Mouse (Mus musculus) monocyte, adult 5-6 weeks (primary cell): ENCODE measurements around the gene Dydc1. TPM values are rescaled to one million over a fixed set of nuclear protein-coding genes. Genes with fewer than 3 reads are reported as not detected.
A peak's percentile ranks its signal among the peaks of the same experiment; 100 is the strongest.
"Not testable (repeated sequence)": the region's sequence is repeated elsewhere in the genome, so short reads cannot be mapped to it uniquely, and the experiment has no call there.

ENCODE experiments used
- ATAC-seq: fragments of 153-309, 156-312 bp; replicated peaks from 2 replicates; pipeline ENCODE4 v1.8.0; 2017; ENCODE audit warnings: mild to moderate bottlenecking; ENCODE audit not compliant: low TSS enrichment, insufficient number of reproducible peaks, severe bottlenecking, poor library complexity, low FRiP score
- total RNA-seq: library from RNA; stranded (forward); fragments of 200-1000, 200-491, 200-594 nt; gene quantifications from 3 replicates; pipeline ENCODE4 v1.2.3, GENCODE M21; 2017

The Dydc1 gene
- total RNA-seq: not detected in 3 replicates

DNA sequence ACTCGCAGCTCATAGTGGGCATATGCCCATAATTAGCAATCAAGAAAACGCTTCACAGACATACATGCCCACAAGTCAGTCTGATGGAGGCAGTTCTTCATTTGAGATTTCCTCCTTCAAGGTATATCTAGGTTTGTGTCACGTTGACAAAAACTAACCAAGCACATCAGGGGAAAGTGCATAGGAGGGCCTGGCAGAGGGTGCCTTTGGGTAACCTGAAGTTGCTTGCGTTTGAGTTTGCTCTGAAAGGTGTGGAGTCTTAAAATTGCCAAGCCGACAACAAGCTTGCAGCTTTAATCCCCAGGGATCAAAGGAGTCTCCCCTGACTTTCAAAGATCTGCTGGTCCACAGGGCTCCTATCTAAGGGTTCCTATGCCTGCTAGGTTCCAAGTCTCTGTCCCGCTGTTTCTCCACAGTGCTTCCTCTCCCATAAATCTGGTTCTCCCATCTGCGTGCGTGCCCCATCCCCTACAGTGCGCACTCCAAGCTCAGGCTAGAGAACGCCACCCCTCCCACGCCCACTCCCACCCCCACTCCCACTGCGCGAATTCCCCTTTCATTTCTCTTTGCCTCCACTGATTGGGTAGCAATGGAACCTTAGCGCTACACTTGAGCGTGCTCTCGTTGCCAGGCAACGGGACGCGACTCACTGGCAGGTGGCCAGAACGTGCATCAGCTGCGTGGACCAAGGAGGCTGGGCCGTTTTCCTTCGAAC is at the start of gene Dydc1:
Dydc1 (plus strand) TSS at position 683 of the 715 bp plus-strand sequence.
- no peak for ATAC-seq

DNA sequence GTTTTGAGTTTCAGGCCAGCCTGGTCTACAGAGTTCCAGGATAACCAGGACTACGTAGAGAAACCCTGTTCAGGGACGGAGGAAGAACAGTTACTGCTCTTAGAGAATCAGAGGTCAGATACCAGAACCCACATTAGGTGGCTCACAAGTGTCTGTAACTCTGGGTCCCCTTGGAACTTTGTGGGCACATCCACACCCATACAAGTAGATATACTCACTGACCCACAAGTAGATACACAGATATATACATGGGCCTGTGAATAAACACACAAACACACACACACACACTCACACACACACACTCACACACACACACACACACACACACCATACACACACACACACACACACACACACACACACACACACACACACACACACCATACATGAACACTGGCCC is 47.6 kb upstream of the Dydc1 start:
- no peak for ATAC-seq

DNA sequence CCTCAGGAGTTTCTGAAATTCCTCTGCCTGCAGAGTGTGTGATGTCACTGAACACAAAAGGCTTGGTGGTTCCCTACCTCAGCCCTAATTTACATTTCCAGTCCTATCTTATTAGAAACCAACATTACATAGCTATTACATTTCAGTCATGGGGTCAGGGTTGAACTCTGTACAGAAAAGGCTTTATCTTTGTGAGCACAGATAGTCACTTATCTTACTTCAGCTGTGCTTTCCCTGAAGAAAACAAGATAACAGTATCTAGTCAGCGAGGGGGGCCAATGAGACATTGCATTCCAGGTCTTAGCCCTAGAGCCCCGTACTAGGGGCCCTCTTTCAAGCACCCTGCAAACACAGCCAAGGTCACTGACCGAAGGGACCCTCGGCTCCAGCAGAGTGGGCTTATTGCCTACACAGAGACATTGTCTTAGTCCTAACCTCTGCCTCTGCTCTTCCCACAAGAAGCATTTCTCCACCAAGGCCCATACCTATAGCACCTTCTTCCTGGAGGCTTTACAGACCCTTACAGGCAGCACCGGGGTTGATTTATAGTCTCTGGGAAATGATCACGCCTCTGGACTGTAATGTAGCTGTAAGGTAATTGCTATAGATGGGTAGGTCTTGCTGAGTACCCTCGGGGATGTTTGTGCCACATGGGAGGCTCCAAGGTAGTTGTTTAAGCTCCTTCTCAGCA is 47.0 kb upstream of the Dydc1 start:
- no peak for ATAC-seq

DNA sequence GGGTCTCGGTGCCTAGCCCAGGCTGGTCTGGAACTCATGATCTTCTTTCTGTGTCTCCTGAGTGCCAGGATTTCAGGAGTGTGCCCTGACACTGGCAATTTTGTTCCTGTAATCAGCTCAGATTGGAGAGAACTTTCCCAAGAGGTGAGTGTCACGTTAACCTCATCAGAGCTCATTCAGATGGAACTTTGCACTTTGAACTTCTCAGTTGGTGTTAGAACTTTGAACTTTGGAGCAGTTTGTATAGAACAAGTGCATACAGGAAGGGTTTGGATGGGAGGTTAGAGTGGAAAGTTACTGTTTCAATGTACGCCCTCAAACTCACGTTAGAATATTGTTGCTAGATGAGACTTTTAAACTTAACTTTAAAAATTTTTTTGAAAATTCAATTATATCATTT is 43.4 kb upstream of the Dydc1 start:
- no peak for ATAC-seq

DNA sequence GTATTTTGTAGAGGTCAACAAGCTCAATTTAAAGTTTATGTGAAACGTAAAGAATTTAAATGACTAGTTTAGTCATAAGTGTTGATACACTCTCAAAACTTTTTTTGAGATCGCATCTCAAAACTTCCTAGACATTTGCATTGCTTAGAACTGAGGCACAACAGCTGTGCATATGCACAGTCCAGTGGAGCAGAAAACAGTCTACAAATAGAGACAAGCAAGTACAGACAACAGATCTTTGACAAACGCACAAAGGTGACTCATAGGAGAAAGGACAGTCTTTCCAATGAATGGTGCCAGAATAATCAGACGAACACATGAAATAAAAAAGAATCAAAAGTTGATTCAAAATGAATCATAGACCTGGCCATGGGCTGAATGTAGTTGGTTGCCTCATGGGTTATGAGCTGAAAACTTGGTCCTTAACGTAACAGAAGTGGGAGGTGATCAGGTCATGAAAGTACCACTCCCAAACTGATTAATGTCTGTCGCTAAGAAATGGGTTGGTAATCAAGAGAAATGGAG is 41.7 kb upstream of the Dydc1 start:
- ATAC-seq: no peak

DNA sequence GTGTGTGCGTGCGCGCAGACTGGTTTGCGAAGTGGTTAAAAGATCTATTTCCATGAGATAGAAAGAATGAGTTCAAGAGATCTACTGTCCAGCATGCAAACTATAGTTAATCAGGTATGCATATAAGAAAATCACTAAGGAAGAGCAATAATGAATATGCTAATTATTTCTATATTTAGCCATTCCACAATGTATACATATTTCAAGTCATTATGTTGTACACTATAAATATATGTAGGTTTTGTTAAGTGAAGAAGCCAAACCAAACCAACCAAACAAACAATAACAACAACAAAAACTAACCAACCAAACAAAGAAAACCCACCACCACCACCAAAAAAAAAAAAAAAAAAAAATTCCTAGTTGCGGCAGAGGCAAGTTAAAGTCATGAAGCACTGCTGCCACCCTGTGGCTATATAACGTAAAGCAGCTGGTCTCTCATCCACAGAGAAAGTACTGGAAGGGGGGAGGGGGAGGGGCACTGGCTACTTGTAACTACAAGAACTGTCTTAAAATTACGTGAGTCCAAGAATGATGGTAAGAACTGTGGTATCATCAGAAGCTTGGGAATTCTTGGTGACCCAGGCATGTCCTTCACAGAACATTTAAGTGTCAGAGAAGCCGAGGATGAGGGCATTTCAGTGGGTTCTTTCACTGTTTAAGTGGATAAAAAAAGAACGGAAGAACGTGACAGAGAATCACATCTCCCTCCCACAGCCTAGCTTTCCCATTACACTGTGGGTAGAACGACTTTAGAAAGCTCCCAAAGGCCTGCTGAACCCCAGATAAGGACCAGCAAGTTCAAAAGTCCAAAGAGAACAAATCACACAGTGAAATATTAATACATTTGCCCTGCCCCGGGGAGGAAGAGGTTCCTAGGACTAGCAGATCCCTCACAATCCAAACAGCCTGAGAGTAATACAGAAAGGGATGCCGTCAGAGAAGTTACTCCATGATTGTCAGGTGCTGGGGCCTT is 39.3 kb upstream of the Dydc1 start:
- peak; percentile 59 for ATAC-seq

DNA sequence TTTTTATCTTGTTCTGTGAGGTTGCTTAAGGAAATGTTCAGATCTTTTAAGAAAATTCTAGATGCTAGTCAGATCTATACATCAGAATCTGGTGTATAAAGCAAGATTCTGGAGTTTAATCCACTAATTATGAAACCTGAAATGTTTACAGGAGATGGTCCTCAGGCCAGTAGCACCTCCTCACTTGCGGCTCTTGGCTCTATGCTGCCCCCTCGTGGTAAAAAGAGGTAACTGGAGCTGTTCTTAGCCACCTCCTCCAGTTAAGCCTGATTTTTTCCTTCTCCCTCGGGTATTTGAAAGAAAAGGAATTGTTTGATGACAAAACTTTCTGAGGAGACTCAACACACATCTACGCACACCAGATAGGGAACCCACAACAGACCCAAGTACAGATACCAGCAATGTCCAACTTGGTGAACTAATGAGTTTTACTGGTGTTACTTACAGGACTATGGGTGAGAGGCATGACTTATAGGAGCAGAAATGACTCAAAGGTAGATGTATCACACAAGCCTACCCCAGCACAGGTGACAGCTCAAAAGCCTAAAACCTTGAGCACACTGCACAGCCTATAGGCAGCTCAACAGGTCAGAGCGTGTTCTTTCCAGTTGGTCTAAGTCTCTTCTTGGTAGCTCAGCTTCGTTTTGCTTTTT is 37.4 kb upstream of the Dydc1 start:
- ATAC-seq: peak; percentile 71

DNA sequence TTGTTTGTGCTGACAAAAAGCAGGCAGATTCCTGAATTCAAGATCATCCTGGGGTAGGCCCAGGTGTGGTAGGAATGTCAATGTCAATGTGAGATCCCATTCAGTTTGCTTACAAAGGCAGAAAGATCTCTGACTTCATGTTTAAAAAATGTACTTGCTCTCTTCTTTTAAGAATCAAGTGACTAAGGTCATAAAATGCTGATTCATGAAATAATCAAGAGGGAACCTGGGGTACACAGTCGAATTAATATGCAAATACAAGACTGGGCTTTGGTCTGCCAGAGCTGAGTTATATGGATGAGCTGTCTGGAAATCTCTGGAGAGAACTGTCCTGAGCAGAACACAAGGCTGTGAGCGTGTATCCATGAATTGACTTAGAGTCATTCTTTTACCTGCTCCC is 25.3 kb upstream of the Dydc1 start:
- ATAC-seq: no peak

DNA sequence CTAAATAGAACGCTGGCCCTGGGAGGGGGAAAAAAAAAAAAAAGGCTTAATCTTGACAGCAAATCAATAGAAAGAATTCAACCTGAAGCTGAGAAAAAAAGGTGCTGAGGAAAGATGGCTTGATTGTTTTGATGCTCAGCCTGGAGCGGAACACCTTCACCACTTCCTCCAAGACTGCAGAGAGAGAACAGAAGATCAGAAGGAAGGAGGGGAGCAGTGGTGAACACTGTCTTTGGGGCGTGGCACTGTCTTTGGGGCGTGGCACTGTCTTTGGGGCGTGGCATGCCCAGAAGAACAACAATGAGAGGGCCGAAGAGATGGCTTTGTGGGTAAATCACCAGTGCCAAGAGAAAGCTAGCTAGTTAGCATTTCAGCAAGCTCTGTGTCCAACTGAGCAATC is 22.2 kb upstream of the Dydc1 start:
- no peak for ATAC-seq

DNA sequence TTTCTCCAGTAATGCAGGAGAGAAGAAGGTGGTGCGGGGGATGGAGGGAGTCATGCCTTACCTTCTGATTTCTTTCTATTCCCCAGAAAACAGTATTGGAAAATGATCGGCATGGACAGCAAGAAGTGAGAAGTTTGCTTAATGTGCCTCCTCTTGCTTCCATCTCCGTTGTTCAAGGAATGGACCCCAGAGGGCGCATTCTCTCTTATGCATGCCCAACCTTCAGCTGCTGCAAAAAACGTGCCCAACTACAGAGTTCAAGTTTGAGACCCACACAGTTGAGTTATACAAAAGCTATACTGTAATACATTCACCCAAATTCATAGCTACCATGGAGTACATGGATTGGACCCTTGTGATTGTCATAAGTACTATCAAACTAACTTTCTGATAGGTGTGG is 20.2 kb upstream of the Dydc1 start:
- no peak for ATAC-seq

DNA sequence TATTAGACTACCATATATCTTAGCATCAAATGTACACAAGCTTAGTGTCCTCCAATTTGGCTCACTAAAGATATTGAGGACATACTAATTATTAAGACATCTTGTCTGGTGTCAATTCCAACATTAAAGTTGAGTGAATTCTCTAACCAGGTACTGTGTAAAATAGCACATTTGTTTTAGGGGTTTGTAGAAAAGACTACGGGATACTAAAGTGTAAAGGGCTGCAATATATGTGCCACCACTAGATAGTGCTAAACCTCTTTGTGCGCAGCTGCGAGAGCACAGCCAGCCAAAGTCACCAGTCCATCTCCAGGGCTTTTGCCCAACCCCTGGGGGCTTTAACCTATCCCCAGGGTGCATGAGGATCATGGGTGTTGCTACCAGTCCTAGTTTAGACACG is 19.5 kb upstream of the Dydc1 start:
- not testable (repeated sequence) for ATAC-seq

DNA sequence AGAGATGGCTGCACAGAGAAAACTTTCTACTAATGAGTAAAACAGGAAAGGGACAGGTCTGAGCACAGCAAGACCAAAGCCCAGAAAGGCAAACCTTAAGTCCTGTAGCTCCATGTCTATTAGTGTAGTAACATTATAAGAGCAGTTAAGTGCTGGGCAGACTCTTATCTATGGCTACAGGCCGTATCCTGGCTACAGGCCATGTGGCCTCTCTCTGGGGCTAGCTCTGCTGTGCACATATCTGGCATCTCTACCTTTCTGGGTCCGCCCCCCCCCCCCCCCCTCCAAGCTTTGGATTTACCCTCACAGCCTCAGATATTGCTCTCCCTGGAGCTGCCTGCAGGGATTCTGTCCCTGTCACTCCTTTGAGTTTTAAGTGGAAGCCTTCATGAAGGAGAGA is 7.5 kb upstream of the Dydc1 start:
- no peak for ATAC-seq

DNA sequence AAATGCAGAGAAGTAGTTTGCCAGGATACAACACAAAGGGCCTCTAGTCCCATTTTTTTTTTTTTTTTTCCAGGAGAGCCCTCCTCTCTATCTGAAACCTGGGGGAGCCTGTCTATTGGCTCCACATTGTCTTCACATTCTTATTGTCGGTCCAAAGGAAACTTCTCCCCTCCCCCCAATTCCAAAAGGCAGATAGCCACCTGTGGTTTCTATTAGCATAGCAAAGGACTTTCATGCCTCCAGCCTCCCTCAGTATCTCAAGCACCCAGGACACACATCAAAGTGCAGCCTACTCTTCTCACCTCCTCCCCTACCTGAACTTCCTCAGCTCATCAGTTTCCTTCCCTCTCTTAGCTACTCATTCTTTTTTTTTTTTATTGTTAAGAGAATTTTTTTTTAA is 6.3 kb upstream of the Dydc1 start:
- ATAC-seq: no peak

DNA sequence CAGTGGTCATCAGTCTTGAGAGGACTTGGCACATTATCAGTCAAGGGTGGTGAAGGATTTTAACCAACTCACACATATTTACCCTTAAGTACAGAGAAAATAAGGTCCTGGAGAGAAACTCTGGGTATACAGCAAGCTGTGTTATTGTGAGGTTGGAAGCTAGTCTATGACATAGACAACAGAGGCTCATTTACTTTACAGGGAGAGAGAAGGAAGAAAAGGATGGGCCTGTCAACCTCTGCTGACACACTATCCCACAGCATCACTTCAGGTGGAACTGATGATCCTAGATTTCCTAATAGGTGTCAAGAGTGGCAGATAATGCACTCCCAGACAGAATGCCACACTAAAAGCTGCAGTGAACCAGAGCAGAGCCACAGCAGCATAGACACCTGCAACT is 3.6 kb upstream of the Dydc1 start, which contains the start of gene Dydc2:
Dydc2 (minus strand) TSS at position 101 of the 400 bp plus-strand sequence.
- no peak for ATAC-seq

DNA sequence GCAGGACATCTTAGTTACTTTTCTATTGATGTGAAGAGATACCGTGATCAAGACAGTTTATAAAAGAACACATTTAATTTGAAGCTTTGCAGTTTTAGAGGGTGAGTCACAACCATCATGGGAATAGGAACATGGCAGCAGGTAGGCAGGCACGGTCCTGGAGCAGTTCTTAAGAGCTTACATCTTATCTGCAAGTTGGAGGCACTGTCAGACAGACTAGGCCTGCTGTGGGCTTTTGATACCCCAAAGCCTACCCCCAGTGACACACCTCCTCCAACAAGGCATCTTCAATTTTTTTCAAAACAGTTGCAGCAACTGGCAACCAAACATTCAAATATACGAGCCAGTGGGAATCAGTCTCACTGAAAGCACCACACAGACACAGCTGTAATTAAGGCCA is 2.4 kb upstream of the Dydc1 start:
- no peak for ATAC-seq

DNA sequence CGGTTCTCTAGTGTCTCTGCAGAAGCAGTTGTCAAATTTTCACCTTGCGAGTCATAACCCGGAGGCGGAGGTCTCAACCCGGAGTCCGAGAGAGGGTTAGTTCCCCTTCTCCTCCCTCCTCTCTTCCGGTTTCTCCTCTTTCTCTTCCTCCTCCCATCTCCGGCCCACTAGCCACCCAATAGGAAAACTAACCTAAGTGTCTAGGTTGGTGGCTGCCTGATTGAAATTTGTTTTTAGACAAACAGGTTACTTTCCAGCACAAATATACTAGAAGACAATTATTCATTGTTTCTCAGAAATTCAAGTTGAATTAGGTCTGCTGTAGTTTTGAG is 199 bp downstream of the Dydc1 start:
- ATAC-seq: no peak

DNA sequence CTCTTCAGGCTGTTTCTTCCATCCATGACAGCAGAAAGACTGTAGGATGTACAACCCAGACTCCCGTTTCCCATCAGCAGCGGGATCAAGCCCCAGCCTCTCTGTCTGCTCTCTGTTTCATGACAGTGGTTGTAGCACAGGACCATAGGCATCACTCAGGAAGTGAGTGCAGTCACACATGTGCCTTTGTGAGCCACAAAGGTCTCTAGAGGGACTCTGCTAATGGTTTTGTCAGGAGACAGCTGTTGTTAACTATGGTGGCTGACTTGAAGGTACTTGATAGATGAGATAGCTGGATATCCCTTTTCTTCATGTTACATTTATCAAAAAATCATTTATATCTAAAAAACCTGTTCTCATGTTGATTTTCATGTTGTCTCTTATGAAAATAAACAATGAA is 9.7 kb downstream of the Dydc1 start:
- ATAC-seq: no peak

DNA sequence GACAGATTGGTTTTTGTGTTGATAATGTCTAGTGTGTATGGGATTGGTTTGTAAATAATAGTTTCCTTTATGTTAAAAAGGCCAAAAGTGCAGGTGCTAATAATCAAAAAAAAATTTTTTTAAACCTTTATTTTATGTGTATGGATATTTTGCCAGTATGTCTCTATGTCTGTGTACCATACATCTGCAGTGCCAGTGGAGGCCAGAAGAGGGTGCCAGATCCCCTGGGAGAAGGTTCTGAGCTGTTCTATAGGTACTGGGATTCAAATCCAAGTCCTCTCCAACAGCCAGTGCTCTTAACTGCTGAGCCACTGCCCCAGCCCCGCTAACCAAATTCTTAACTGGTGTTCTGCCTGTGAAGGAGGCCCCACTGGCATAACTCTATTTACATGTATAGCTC is 14.8 kb downstream of the Dydc1 start:
- no peak for ATAC-seq

DNA sequence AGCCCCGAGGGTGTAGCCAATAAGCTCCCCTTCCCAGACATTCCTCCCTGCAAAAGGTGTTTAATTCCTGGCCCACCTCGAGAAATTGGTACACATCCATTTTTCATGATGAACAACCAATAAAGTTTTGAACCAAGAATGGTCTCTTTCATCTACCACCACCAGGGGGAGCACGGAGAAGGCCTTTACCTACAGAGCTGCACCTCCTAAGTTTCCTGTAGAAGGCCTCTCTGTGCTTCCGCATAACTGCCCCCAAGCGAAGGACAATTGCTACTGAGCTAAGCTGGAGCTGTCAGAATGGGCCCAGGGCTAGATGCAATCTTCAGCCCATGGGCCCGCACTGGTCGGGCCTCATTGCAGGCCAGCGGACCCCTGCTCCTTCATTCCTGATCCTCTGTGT is 18.1 kb downstream of the Dydc1 start:
- no peak for ATAC-seq
